Mouse (Mus musculus) stomach, embryonic 14.5 days (tissue): ENCODE measurements around the gene Cdh13. TPM values are rescaled to one million over a fixed set of nuclear protein-coding genes. Genes with fewer than 3 reads are reported as not detected.
A peak's percentile ranks its signal among the peaks of the same experiment; 100 is the strongest.
"Not testable (repeated sequence)": the region's sequence is repeated elsewhere in the genome, so short reads cannot be mapped to it uniquely, and the experiment has no call there.

Experiments used
- ATAC-seq: fragments of 200-750 bp; cut with Nextera tagmentation; 2 replicates; pipeline ENCODE4 v1.8.0; 2017; ENCODE audit warnings: low read depth, moderate TSS enrichment; ENCODE audit not compliant: insufficient number of reproducible peaks, insufficient read depth, low FRiP score
- H3K27ac ChIP-seq: fragments of 300-500 bp; sonication (generic); 2 replicates; pipeline ENCODE4 v1.5.1; 2014; ENCODE audit warnings: mild to moderate bottlenecking, low read length, moderate library complexity, mixed read lengths
- H3K27me3 ChIP-seq: fragments of 300-500 bp; sonication (generic); 2 replicates; pipeline ENCODE4 v1.6.1; 2014; ENCODE audit warnings: low read length, control low read depth, mixed read lengths; ENCODE audit not compliant: control insufficient read depth, insufficient read depth
- H3K36me3 ChIP-seq: fragments of 300-500 bp; sonication (generic); 2 replicates; pipeline ENCODE4 v1.6.1; 2014; ENCODE audit warnings: mild to moderate bottlenecking, control low read depth, low read length, moderate library complexity, mixed read lengths; ENCODE audit not compliant: control insufficient read depth, insufficient read depth
- H3K4me1 ChIP-seq: fragments of 300-500 bp; sonication (generic); 2 replicates; pipeline ENCODE4 v1.6.1; 2014; ENCODE audit warnings: low read length, control low read depth, mixed read lengths; ENCODE audit not compliant: control insufficient read depth, insufficient read depth
- H3K4me2 ChIP-seq: fragments of 300-500 bp; sonication (generic); replicated peaks from 2 replicates; pipeline ENCODE4 v1.6.1; 2014; ENCODE audit warnings: low read depth, low read length, control low read depth
- H3K4me3 ChIP-seq: fragments of 300-500 bp; sonication (generic); 2 replicates; pipeline ENCODE4 v1.5.1; 2014; ENCODE audit warnings: low read depth, low read length, control low read depth
- H3K9ac ChIP-seq: fragments of 300-500 bp; sonication (generic); replicated peaks from 2 replicates; pipeline ENCODE4 v1.6.1; 2014; ENCODE audit warnings: low read depth, mild to moderate bottlenecking, control low read depth, low read length, moderate library complexity, mixed read lengths
- H3K9me3 ChIP-seq: fragments of 300-500 bp; sonication (generic); 2 replicates; pipeline ENCODE4 v1.6.1; 2016; ENCODE audit warnings: low read depth, low read length, control low read depth; ENCODE audit not compliant: control insufficient read depth
- WGBS: fragments of 180-500 bp; shearing (Covaris S2); extraction: QIAGEN DNeasy Blood & Tissue Kit; methylation state at CpG from one replicate; pipeline ENCODE4 v1.1.7; 2014; 5-methylcytosine and 5-hydroxymethylcytosine counted together
- polyA plus RNA-seq: library from polyadenylated mRNA; unstranded; fragments of >200 nt; fragmentation: Nextera tagmentation; extraction: Ambion mirVana; gene quantifications from 2 replicates; pipeline ENCODE4 v1.2.1, GENCODE M21; 2014

Cdh13 gene
- polyA plus RNA-seq, 1 experiment from 2014 or later: 17.6 TPM

DNA sequence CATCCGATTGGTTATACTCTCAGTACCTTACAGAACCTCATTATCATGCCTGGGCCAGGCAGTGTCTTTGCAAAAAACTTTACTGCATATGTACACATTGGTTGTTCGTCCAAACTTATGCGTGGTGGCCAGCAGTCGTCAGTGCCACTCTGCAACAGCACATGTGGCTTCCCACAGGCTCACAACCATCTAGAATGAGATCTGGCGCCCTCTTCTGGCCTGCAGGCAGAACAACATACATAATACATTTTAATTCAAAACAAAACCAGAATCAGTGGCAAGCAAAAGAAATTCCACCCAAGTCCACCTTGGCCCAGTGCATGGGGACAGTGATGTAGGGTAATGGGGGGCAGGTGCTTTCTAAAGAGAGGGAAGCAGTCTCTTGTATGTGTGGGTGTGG is 1073.1 kb downstream of the Cdh13 start:
- 73% methylated on average over 5 of the region's 5 CpGs for WGBS
- not testable (repeated sequence) for H3K9me3 ChIP-seq, H3K27ac ChIP-seq, H3K4me2 ChIP-seq, ATAC-seq, H3K4me1 ChIP-seq, H3K9ac ChIP-seq, H3K4me3 ChIP-seq, H3K27me3 ChIP-seq, H3K36me3 ChIP-seq

DNA sequence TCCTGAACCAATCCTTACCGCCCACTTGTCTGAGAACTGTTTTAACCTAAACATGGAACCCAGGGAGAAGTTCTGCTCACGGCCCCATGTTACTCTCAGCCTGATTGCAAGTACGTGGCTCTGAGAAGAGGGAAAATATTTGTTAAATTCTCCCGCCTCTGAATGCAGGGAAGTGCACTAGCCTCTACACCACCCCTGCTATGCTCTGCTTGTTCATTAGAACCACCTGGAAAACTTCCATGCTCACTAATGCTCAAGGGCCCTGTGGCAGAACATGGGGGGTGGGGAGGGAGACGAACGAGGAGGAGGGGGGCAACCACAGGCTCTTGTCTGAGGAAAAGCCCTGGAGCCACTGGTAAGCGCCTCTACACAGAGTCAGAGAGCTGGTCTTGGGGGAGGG is 1074.6 kb downstream of the Cdh13 start:
- Histone ChIP-seq H3K9me3 (no peaks in the 10 kb centered on the region), H3K36me3 (no peaks in the 10 kb centered on the region), H3K4me1 (0 out of 2 replicates have a peak, but pooled peaks cover 3% of the 10 kb centered on the region), H3K27ac (no peak overlapping the region), H3K9ac (no peak overlapping the region), H3K4me3 (no peak overlapping the region), H3K4me2 (no peak overlapping the region), H3K27me3 (no peaks in the 10 kb centered on the region)
- 72% methylated on average over 7 of the region's 7 CpGs for WGBS
- ATAC-seq: no peak

DNA sequence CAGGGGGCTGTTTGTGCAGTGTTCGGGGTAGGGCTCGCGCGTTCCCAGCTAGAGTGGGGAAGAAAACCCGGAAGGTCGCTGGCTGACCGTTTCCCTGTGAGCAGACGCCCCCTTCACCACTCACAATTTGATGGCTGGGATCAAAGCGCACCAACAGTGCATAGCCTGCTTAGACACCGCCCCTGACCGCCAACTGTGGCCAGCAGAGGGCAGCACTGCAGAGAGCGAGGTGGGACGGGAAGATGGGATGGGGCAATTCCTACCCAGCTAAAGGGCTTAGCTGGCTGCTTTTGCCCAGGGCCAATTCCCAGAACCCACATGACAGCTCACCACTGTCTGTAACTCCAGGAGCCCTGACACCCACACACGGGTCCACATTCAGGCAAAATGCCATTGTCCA is 1075.3 kb downstream of the Cdh13 start:
- Histone ChIP-seq H3K4me1 (0 out of 2 replicates have a peak, but pooled peaks cover 3% of the 10 kb centered on the region), H3K27me3 (no peaks in the 10 kb centered on the region), H3K36me3 (no peaks in the 10 kb centered on the region), H3K9me3 (no peaks in the 10 kb centered on the region), H3K4me2 (no peak overlapping the region), H3K9ac (no peak overlapping the region), H3K4me3 (no peak overlapping the region), H3K27ac (no peak overlapping the region)
- ATAC-seq: no peak
- 33% methylated on average over 14 of the region's 14 CpGs for whole genome bisulfite sequencing

DNA sequence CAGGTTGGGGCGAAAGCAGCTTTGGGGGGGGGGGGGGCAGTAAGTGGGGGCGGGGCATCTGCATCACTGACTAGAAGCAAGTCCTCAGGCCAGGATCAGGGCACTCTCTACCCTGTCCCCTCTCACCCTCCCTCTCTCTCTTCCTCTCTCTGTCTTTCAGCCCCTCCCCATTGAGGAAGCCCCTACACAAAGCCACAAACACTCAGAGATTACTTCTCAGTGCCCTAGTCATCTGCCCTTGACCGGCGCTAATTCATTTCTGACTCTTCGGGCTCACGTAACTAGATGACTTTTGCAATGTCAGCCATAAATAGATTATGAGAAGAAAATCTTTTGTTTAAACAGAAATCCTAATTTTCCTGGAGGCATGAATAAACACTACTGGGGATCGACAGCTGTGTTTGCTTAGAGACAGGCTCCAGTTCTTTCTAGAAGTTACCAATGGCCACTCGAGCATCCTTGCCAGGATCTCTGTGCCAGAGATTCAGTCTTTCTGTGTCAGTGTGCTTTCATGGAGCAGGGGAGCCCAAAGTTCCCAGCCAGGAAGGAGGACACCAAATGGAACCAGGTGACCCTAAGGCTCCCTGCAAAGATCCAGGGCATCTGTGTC is 1077.3 kb downstream of the Cdh13 start:
- Histone ChIP-seq H3K27ac (no peak overlapping the region), H3K4me1 (0 out of 2 replicates have a peak, but pooled peaks cover 3% of the 10 kb centered on the region), H3K4me2 (no peak overlapping the region), H3K36me3 (no peaks in the 10 kb centered on the region), H3K27me3 (no peaks in the 10 kb centered on the region), H3K4me3 (no peak overlapping the region), H3K9ac (no peak overlapping the region), H3K9me3 (no peaks in the 10 kb centered on the region)
- 33% methylated on average over 8 of the region's 8 CpGs for WGBS
- peak; percentile 25; the same call in 1 of the 2 replicates for ATAC-seq
